Mouse (Mus musculus): ENCODE measurements around the gene Adrm1. TPM values are rescaled to one million over a fixed set of nuclear protein-coding genes. Genes with fewer than 3 reads are reported as not detected.

Gene Adrm1
- polyA plus RNA-seq (2014; fragmentation: Nextera tagmentation; extraction: Ambion mirVana): 157 and 169 TPM in 2 replicates

GRCm38 (mm10) chr2:180170806-180171521 lies at the start of gene Adrm1:
TSS of gene Adrm1 (plus strand) at chr2:180171485.
- Histone ChIP-seq H3K4me3 (ENCODE audit: low read depth, low read length) (peak within 1 kb of the TSS; percentile 99), H3K4me2 (ENCODE audit: low read depth, low read length) (peak within 1 kb of the TSS; percentile 65), H3K27ac (replicated peaks; ENCODE audit: low read depth, low read length) (peak within 1 kb of the TSS; percentile 85), H3K9ac (replicated peaks; ENCODE audit: low read length) (peak within 1 kb of the TSS; percentile 97), H3K27me3 (ENCODE audit: control insufficient read depth, insufficient read depth, low read length) (no peaks in the 10 kb centered on the region), H3K4me1 (ENCODE audit: control insufficient read depth, insufficient read depth, low read length) (peaks cover 3% of the 10 kb centered on the region; the same call in 1 of the 2 replicates), H3K9me3 (replicated peaks; ENCODE audit: control insufficient read depth, low read length) (no peaks in the 10 kb centered on the region), H3K36me3 (replicated peaks; ENCODE audit: control insufficient read depth, insufficient read depth, low read depth, low read length) (peaks cover 2% of the 10 kb centered on the region)
- WGBS: 6% methylated on average over 41 of the region's 41 CpGs
- peak; percentile 96 for DNase-seq (ENCODE audit: low spot score)
- peak; percentile 99 for ATAC-seq (replicated peaks; ENCODE audit: insufficient number of reproducible peaks, low FRiP score, low TSS enrichment, low read depth)

GRCm38 (mm10) chr2:180124192-180124591 lies 47.1 kb upstream of the Adrm1 start:
- Histone ChIP-seq H3K27ac (replicated peaks; ENCODE audit: low read depth, low read length) (no peak overlapping the region), H3K4me2 (ENCODE audit: low read depth, low read length) (no peak overlapping the region), H3K9ac (replicated peaks; ENCODE audit: low read length) (no peak overlapping the region), H3K36me3 (replicated peaks; ENCODE audit: control insufficient read depth, insufficient read depth, low read depth, low read length) (no peaks in the 10 kb centered on the region), H3K4me1 (ENCODE audit: control insufficient read depth, insufficient read depth, low read length) (no peaks in the 10 kb centered on the region), H3K4me3 (ENCODE audit: low read depth, low read length) (no peak overlapping the region), H3K9me3 (replicated peaks; ENCODE audit: control insufficient read depth, low read length) (no peaks in the 10 kb centered on the region), H3K27me3 (ENCODE audit: control insufficient read depth, insufficient read depth, low read length) (no peaks in the 10 kb centered on the region)
- no peak for DNase-seq (ENCODE audit: low spot score)
- no peak for ATAC-seq (replicated peaks; ENCODE audit: insufficient number of reproducible peaks, low FRiP score, low TSS enrichment, low read depth)
- 80% methylated on average over 2 of the region's 2 CpGs for WGBS

GRCm38 (mm10) chr2:180126195-180126594 lies 45.1 kb upstream of the Adrm1 start:
- H3K27me3 ChIP-seq (ENCODE audit: control insufficient read depth, insufficient read depth, low read length): no peaks in the 10 kb centered on the region
- no peak overlapping the region for H3K27ac ChIP-seq (replicated peaks; ENCODE audit: low read depth, low read length)
- no peak for DNase-seq (ENCODE audit: low spot score)
- no peak overlapping the region for H3K9ac ChIP-seq (replicated peaks; ENCODE audit: low read length)
- H3K36me3 ChIP-seq (replicated peaks; ENCODE audit: control insufficient read depth, insufficient read depth, low read depth, low read length): no peaks in the 10 kb centered on the region
- H3K4me3 ChIP-seq (ENCODE audit: low read depth, low read length): no peak overlapping the region
- no peaks in the 10 kb centered on the region for H3K9me3 ChIP-seq (replicated peaks; ENCODE audit: control insufficient read depth, low read length)
- H3K4me1 ChIP-seq (ENCODE audit: control insufficient read depth, insufficient read depth, low read length): no peaks in the 10 kb centered on the region
- ATAC-seq (replicated peaks; ENCODE audit: insufficient number of reproducible peaks, low FRiP score, low TSS enrichment, low read depth): no peak
- no peak overlapping the region for H3K4me2 ChIP-seq (ENCODE audit: low read depth, low read length)
- 25% methylated on average over 4 of the region's 4 CpGs for WGBS

GRCm38 (mm10) chr2:180127675-180128074 lies 43.6 kb upstream of the Adrm1 start:
- Histone ChIP-seq H3K4me3 (ENCODE audit: low read depth, low read length) (no peak overlapping the region), H3K9ac (replicated peaks; ENCODE audit: low read length) (no peak overlapping the region), H3K27ac (replicated peaks; ENCODE audit: low read depth, low read length) (no peak overlapping the region), H3K9me3 (replicated peaks; ENCODE audit: control insufficient read depth, low read length) (no peaks in the 10 kb centered on the region), H3K27me3 (ENCODE audit: control insufficient read depth, insufficient read depth, low read length) (no peaks in the 10 kb centered on the region), H3K4me2 (ENCODE audit: low read depth, low read length) (no peak overlapping the region), H3K36me3 (replicated peaks; ENCODE audit: control insufficient read depth, insufficient read depth, low read depth, low read length) (no peaks in the 10 kb centered on the region), H3K4me1 (ENCODE audit: control insufficient read depth, insufficient read depth, low read length) (no peaks in the 10 kb centered on the region)
- ATAC-seq (replicated peaks; ENCODE audit: insufficient number of reproducible peaks, low FRiP score, low TSS enrichment, low read depth): no peak
- 63% methylated on average over 1 of the region's 1 CpGs for WGBS
- no peak for DNase-seq (ENCODE audit: low spot score)

GRCm38 (mm10) chr2:180133231-180133630 lies 38.1 kb upstream of the Adrm1 start:
- Histone ChIP-seq H3K9me3 (replicated peaks; ENCODE audit: control insufficient read depth, low read length) (no peaks in the 10 kb centered on the region), H3K9ac (replicated peaks; ENCODE audit: low read length) (no peak overlapping the region), H3K4me1 (ENCODE audit: control insufficient read depth, insufficient read depth, low read length) (no peaks in the 10 kb centered on the region), H3K36me3 (replicated peaks; ENCODE audit: control insufficient read depth, insufficient read depth, low read depth, low read length) (no peaks in the 10 kb centered on the region), H3K4me2 (ENCODE audit: low read depth, low read length) (no peak overlapping the region), H3K27ac (replicated peaks; ENCODE audit: low read depth, low read length) (no peak overlapping the region), H3K4me3 (ENCODE audit: low read depth, low read length) (no peak overlapping the region), H3K27me3 (ENCODE audit: control insufficient read depth, insufficient read depth, low read length) (no peaks in the 10 kb centered on the region)
- ATAC-seq (replicated peaks; ENCODE audit: insufficient number of reproducible peaks, low FRiP score, low TSS enrichment, low read depth) (no peak), DNase-seq (ENCODE audit: low spot score) (no peak)
- 95% methylated on average over 4 of the region's 4 CpGs for WGBS

- 89% methylated on average over 3 of the region's 3 CpGs for WGBS
- H3K4me2 ChIP-seq (ENCODE audit: low read depth, low read length): no peak overlapping the region
- no peak for ATAC-seq (replicated peaks; ENCODE audit: insufficient number of reproducible peaks, low FRiP score, low TSS enrichment, low read depth)
- H3K9ac ChIP-seq (replicated peaks; ENCODE audit: low read length): no peak overlapping the region
- H3K36me3 ChIP-seq (replicated peaks; ENCODE audit: control insufficient read depth, insufficient read depth, low read depth, low read length): no peaks in the 10 kb centered on the region
- H3K9me3 ChIP-seq (replicated peaks; ENCODE audit: control insufficient read depth, low read length): no peaks in the 10 kb centered on the region
- no peak overlapping the region for H3K27ac ChIP-seq (replicated peaks; ENCODE audit: low read depth, low read length)
- H3K4me3 ChIP-seq (ENCODE audit: low read depth, low read length): no peak overlapping the region
- DNase-seq (ENCODE audit: low spot score): no peak
- H3K27me3 ChIP-seq (ENCODE audit: control insufficient read depth, insufficient read depth, low read length): no peaks in the 10 kb centered on the region
- no peaks in the 10 kb centered on the region for H3K4me1 ChIP-seq (ENCODE audit: control insufficient read depth, insufficient read depth, low read length)
These were observed 37.4 kb upstream of the Adrm1 start for GRCm38 (mm10) chr2:180133911-180134310.

GRCm38 (mm10) chr2:180135414-180135813 lies 35.9 kb upstream of the Adrm1 start:
- ATAC-seq (replicated peaks; ENCODE audit: insufficient number of reproducible peaks, low FRiP score, low TSS enrichment, low read depth): no peak
- Histone ChIP-seq H3K27ac (replicated peaks; ENCODE audit: low read depth, low read length) (no peak overlapping the region), H3K9me3 (replicated peaks; ENCODE audit: control insufficient read depth, low read length) (no peaks in the 10 kb centered on the region), H3K4me3 (ENCODE audit: low read depth, low read length) (no peak overlapping the region), H3K9ac (replicated peaks; ENCODE audit: low read length) (no peak overlapping the region), H3K27me3 (ENCODE audit: control insufficient read depth, insufficient read depth, low read length) (no peaks in the 10 kb centered on the region), H3K36me3 (replicated peaks; ENCODE audit: control insufficient read depth, insufficient read depth, low read depth, low read length) (no peaks in the 10 kb centered on the region; the same call in 1 of the 2 replicates), H3K4me1 (ENCODE audit: control insufficient read depth, insufficient read depth, low read length) (no peaks in the 10 kb centered on the region), H3K4me2 (ENCODE audit: low read depth, low read length) (no peak overlapping the region)
- 81% methylated on average over 5 of the region's 5 CpGs for whole genome bisulfite sequencing
- no peak for DNase-seq (ENCODE audit: low spot score)

GRCm38 (mm10) chr2:180146091-180146490 lies 25.2 kb upstream of the Adrm1 start:
- H3K9me3 ChIP-seq (replicated peaks; ENCODE audit: control insufficient read depth, low read length): no peaks in the 10 kb centered on the region
- H3K9ac ChIP-seq (replicated peaks; ENCODE audit: low read length): no peak overlapping the region
- DNase-seq (ENCODE audit: low spot score): no peak
- ATAC-seq (replicated peaks; ENCODE audit: insufficient number of reproducible peaks, low FRiP score, low TSS enrichment, low read depth): no peak
- no peaks in the 10 kb centered on the region for H3K4me1 ChIP-seq (ENCODE audit: control insufficient read depth, insufficient read depth, low read length)
- H3K27me3 ChIP-seq (ENCODE audit: control insufficient read depth, insufficient read depth, low read length): no peaks in the 10 kb centered on the region
- H3K4me3 ChIP-seq (ENCODE audit: low read depth, low read length): no peak overlapping the region
- no peak overlapping the region for H3K4me2 ChIP-seq (ENCODE audit: low read depth, low read length)
- 0 out of 2 replicates have a peak, but pooled peaks cover 2% of the 10 kb centered on the region for H3K36me3 ChIP-seq (replicated peaks; ENCODE audit: control insufficient read depth, insufficient read depth, low read depth, low read length)
- 82% methylated on average over 2 of the region's 2 CpGs for WGBS
- H3K27ac ChIP-seq (replicated peaks; ENCODE audit: low read depth, low read length): no peak overlapping the region

Measured in embryonic facial prominence, embryonic 11.5 days (tissue).